Mouse (Mus musculus) olfactory bulb, adult 2 months (tissue): Measurements from ENCODE around the gene Ntn1.

Experiments used
- CTCF ChIP-seq: fragments of 200-500 bp; IDR thresholded peaks from 2 replicates; pipeline ENCODE4 v1.5.1; 2012; ENCODE audit warnings: low read depth, mild to moderate bottlenecking, low read length, moderate library complexity; ENCODE audit not compliant: insufficient read depth
- POLR2A ChIP-seq: fragments of 200-500 bp; IDR thresholded peaks from 2 replicates; pipeline ENCODE4 v1.6.1; 2012; ENCODE audit warnings: mild to moderate bottlenecking, low read depth, low read length, moderate library complexity; ENCODE audit not compliant: insufficient read depth

- TF ChIP-seq CTCF (no peak), POLR2A (no peak)
Measured at GRCm38 (mm10) chr11:68321417-68321816, 79.2 kb downstream of the Ntn1 start.
